Mouse (Mus musculus) heart, postnatal 0 days (tissue): ENCODE data around the gene Olfr691.

Source experiments
- CTCF ChIP-seq: IDR thresholded peaks from 2 replicates; pipeline ENCODE4 v1.5.1; 2016; ENCODE audit warnings: antibody characterized with exemption, control low read depth, low read depth
- EP300 ChIP-seq: IDR thresholded peaks from 2 replicates; pipeline ENCODE4 v1.6.1; 2016; ENCODE audit warnings: antibody characterized with exemption, low read depth

- TF ChIP-seq CTCF (no peak), EP300 (no peak)
Measured at GRCm38 (mm10) chr7:105361713-105362112, 19.6 kb upstream of the Olfr691 start.
